Mouse (Mus musculus): ENCODE data around the gene Speer3.
"Not testable (repeated sequence)": the region's sequence is repeated elsewhere in the genome, so short reads cannot be mapped to it uniquely, and the experiment has no call there.

Speer3 gene

DNA sequence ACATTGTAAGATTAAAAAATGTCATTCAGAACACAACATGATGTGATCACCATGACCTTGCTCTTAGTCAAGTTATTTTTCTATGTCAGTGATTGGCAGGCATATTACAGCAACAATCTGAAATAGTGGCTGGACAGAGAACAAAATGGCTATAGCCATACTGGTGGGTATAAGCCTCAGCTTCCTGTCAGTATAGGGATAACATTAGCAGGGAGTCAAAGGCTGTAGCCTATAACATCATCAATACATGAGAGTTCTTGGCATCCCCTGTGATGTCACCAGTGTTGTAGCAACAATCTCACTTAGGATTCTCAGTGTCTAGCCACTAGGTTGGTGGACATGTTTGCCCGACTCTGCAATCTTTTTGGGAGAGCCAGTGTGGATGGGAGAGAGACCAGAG lies at the start of gene Speer3:
Speer3 (plus strand) TSS at position 301 of the 400 bp plus-strand sequence.
- DNase-seq (ENCODE audit: low spot score in 2 of 2), result no peak

DNA sequence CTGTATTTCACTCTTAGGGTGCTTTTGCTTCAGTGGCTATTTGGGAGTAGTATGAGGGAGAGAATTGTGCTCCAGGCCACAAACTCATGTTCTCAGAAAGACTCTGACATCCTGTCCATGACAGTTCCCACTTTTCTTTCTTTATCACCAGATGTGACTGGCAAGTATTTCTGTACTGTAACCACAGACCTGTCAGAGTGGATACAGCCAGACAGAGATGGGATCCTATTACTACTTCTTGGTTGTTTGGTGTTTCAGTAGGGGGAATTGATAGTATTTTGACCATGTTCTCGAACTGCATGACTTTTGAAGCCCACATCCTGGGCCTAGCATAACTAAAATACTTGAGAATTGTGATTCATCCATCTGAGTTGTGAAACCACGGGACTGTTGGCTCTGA lies 19.1 kb downstream of the Speer3 start:
- DNase-seq (ENCODE audit: low spot score in 2 of 2), result not testable (repeated sequence)

DNA sequence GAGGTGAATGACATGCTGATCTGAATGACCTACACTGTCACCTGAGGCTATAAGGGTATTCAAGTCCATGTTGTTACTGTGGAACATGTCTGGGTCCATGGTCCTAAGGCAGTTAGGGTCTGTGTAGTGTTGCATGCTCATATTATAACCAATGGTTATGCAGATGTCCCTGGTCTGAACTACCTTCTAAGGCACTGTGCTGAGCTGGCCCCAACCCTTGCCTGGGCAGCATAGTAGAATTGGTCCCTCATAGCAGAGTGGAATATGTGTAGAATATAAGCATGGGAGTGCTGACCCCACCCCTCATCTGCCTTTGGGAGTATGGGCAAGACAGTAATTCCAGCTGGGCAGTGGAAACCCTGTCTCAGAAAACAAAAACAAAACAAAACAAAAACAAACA lies 33.7 kb downstream of the Speer3 start:
- no peak for DNase-seq (ENCODE audit: low spot score in 2 of 2)

DNA sequence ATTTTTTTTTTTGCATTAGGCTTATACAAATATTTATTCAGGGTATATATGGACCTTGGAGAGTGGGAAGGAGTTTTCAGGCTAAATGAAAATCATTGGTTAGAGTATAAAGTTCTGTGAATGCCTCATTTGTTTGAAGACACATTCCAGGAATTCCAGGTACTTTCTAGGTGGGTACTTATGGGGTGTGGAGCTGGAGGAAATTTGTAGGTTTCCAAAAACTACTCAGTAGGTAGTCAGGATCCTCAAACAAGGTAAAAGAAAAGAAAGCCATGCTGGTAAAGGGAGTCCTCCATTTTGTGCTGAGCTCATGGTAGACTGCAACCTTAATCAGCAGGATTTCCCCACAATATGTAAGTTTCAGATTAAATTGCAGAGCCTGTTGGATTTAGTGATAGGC lies 35.3 kb downstream of the Speer3 start:
- DNase-seq (ENCODE audit: low spot score in 2 of 2), result no peak

DNA sequence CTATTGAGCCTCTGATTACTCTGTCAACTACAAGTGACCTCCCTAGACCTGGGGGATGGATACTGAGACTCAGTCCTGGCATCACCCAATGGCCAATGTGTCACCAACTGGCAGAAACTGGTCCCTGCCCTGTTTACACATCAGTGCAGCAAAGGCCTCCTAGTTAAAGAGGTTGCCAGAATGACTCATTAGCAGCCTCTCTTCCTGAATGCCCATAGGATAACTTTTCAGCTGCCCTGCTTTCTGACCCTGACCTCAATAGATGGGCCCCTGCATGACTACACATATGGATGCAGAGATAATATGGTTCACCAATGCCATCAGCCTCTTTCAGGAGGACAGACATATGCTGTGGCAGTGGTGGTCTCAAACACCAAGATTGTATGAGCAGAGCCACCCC lies 52.9 kb downstream of the Speer3 start:
- no peak for DNase-seq (ENCODE audit: low spot score in 2 of 2)
